Mouse (Mus musculus) cerebellum, adult (tissue): ENCODE measurements around the gene Snap25.

Source experiments
- ATAC-seq: cut with Nextera tagmentation; 2 replicates; pipeline ENCODE4 v1.9.2; 2017; ENCODE audit warnings: mild to moderate bottlenecking, moderate library complexity, mixed read lengths; ENCODE audit not compliant: insufficient number of reproducible peaks, low FRiP score, low TSS enrichment

Gene Snap25

GRCm38 (mm10) chr2:136713299-136713758 is at the start of gene Snap25:
TSS of gene Snap25 (plus strand) at chr2:136713453.
- peak; percentile 81 for ATAC-seq

- ATAC-seq = no peak
These were observed 46.3 kb upstream of the Snap25 start for GRCm38 (mm10) chr2:136666951-136667350.

DNA sequence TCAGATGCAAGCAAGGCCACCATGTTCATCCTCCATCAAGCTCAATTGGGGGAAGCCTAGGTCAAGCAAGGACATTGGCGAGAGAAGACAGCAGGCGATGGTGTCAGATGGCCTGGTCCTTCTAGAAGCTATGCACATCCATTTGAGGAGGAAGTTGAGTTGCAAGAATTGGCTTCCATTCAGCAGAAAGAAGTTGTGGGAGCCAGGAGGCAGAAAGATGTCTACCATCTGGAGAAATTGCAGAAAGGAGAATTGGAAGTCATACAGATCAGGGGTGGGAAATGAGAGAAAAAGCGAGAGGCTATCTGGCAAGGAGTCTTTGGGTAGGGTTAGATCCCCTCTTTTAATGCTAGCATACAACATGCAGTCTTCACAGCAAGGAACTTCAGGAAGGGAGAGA is 44.1 kb upstream of the Snap25 start:
- ATAC-seq = no peak

DNA sequence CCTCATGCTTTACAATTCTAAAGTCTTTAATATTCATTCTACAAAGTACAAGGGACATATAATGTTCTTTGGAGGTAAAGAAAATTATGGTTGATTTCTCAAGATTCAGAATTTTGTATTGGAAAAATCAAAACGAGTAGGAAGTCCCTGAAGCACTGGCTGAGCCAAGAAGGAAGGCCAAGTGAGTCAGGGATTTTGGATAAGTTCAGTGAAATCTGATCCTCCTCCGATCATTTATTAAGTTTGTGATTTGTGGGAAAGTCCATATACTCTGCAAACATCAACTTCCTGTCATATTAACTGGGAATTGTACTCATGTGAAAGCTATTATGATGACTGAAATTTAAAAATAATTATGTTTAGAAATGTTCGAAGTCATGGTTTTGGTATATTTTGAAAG is 43.6 kb upstream of the Snap25 start:
- no peak for ATAC-seq

DNA sequence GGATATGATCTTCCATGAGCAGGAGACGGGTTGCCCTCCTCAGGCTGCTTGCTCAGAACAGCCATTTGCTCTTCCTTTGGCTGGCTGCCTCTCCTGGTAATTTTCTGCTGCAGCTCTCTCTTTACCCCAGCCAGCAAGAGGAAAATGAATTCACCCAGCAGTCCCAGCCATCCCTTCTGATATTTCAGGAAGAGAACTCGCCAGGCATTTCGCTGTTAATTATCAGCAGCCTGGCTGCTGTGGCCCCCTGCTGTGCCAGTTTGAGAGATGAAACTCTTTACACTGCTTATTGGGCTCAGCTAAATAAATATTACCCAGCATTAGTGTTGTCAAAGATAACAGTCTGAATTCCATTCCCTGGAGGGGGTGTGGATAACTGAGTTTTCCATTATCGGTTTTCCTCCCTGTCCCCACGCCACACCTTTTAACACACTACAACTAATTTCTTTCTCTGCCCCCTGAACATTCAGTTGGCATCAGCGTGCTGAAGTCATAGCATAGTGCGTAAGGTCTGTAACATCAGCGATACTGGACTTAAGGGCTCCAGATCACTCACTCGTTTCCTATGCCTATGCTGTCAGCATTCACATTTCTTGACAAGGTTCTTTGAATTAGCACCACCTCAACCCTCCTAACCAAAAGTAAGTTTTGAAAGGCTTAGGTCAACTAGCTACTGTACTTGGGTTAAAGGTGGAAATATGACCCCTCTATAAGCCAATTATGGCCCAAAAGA is 42.5 kb upstream of the Snap25 start:
- peak; percentile 86 for ATAC-seq

DNA sequence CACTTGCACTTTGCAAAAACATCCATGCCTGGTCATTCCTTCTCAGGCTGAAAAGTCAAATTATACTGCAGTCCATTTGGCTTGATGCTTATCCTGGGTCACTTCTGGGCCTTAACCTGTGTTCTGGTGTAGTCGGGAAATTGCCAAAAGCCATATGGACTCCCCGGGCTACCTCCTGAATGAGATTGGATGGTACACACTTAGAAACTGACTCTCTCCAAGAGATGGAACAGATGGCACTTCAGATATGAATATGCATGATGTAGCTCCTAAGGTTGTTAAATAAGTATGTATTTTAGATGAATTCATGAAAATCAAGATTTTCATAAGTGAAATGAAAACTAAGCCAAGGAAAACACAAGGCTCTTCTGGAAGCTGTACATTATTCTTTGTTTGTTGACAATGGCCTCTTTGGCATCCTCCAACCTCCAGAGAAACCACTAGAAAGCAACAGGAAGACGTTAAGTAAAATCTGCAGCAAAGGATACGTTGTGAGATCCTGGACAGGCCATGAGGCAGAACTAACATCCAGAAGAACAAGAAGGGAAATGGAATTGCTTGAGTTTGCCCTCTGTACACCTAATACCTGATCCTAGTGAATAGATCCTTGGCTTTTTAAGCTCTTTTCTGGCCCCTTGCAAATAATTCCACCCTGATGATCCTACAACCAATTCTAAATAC is 39.0 kb upstream of the Snap25 start:
- ATAC-seq = peak; percentile 57; the same call in 1 of the 2 replicates

GRCm38 (mm10) chr2:136676196-136676595 is 37.1 kb upstream of the Snap25 start:
- no peak for ATAC-seq

- ATAC-seq = no peak
These were observed 36.3 kb upstream of the Snap25 start for GRCm38 (mm10) chr2:136676918-136677445.

DNA sequence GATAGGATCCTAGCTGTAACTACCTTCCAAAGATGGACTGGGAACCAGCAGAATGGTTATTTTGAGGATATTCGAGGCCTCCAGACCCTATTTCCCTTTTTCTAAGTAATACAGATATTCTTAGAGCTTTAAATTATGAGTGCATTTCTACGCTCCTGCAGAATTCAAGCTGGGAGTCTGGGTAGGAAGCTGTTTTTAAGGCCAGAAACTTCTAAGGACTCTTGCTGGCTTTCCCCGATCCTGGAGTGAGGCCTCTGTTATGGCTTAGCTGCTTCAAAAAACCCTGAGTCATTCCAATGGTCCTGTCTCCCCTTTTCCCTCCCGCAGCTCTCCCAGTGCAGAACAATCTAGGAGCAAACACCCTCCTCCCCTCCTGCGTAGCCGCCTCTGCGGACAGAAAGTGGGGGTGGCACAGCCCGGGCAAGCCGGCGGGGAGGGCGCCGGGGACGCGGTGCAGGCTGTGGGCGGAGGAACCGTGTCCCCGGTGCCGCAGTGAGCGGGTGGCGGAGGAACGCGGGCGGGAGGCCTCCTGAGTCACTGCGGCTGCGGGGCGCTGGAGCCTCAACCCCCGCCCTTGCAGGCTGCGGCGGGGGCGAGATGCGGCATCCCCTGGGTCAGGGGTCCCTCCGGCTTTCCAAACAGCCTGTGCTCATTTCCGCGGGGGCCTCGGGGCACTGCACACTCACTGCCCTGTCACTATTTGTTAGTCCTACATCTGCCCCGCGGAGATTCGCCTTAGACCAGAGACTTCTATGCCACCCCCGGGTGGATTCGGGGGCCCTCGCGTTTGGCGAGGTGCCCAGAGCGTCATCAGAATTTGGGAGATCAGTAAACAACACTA is 34.7 kb upstream of the Snap25 start:
- ATAC-seq = peak; percentile 82

DNA sequence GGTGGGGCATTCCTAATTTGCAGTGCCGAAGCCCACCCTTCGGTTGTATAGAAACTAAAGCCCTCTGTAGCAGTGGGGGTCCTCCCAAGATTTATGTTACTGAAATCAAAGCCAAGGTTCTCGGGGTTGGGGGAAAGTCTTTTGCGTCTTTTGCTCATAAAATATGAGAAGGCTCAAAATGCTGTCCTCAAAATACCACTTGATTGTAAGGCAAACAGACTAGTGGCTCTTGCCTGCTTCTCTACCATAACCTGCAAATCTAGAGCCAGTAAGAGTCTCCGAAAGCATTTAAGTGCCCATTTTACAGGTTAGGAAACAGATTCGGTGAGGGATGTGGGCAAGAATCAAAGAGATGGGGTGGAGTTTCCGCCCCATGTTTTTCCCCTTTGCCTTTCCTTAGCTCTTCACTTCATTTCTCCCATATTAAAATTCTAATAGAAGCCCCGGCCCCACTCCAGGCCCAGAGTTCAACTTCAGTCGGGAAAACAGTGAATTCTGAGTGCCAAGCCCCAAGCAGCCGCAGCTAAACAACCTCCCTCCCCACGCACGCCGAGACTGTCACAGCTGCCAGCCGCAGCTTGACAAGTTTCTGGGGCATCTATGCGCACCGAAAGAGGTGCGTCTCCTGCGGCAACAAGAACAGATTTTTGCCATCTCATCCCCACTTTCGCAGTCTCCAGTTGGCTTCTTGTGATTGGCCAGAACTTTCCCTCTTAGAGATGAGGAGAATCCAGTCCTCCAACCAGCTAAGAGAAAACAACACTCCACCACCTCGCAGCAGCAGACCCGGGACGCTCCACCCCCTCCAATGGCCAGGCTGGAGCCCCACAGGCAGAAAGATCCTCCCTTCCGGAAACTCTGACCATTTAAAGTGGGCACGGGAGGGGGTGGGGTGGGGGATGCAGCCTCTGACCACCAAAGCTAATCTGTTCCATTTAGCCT is 33.7 kb upstream of the Snap25 start:
- peak; percentile 87 for ATAC-seq

GRCm38 (mm10) chr2:136682146-136682860 is 30.9 kb upstream of the Snap25 start:
- no peak for ATAC-seq

DNA sequence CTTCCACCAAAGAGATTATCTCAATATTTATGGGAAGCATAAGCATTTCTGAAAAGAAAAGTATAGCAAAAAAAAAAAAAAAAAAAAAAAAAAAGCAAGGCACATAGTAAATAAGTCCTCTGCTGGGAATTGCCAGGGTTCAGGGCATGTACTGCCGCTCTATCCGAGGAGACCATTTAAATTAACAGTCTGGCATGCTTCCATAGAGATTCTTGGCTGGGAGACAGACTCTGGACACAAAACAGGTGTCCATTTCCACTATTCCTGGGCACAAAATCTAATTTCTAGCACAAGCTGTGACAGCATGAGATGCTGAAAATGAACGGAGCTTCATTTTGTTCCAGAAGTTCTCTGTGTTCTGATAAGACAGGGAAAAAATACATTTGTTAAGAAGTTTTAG is 27.1 kb upstream of the Snap25 start:
- ATAC-seq = peak; percentile 87

DNA sequence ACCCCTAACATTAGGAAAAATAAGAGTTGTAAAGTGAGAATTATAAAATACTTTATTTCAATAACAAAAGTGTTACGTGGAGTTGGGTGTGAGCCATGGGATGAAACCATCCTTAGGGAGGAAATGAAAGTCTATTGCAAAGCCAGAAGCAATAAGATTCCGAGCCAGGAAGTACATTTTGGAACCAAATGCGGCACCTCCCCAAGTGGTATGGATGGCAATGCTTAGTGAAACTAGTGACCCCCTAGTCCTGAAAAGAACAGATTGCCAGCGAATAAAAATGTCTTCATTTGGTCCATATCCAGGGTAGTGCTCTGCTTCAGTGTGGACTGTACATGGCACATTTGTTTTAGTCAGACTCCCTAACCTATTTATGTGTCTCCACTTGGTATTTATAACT is 25.9 kb upstream of the Snap25 start:
- ATAC-seq = no peak

DNA sequence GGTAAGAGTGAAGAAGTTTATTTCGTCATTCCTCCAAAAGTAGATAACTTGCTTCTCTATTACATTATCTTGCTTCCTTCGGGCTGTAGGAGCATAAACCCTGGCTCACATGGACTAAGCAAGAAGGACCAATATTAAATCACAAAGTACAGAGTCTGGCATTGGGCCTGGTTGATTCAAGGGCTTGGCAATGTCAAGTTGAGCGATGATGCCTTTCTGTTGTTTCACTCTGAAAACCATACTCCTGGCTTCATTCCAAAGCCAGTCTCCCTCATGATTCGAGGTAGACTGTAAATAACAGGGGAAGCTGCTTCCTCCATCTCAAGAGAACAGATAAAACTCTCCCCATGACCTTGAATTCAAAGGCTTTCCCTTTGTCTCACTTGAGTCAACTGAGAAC is 23.8 kb upstream of the Snap25 start:
- ATAC-seq = no peak

- ATAC-seq = no peak
These were observed 21.6 kb upstream of the Snap25 start for GRCm38 (mm10) chr2:136691681-136692080.

- ATAC-seq = peak; percentile 72
These were observed 13.6 kb upstream of the Snap25 start for GRCm38 (mm10) chr2:136699429-136700227.

DNA sequence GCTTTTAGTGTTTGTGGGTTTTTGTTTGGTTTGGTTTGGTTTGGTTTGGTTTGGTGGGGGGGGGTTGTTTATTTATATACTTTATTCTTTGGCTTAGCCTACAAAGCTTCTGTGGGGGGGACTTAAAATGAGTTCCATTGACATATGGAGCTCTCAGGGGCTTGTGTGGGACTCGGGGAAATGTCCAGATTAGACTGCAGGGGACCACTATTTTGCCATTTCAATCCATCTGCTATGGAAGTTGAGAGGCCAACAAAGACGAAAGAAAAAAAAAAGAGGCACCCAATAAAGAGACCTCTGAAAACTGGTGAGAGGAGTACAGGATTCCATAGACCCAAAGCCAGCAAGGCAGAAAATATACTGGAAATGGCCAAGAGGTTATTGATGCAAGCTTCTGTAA is 9.9 kb upstream of the Snap25 start:
- ATAC-seq = peak; percentile 80

DNA sequence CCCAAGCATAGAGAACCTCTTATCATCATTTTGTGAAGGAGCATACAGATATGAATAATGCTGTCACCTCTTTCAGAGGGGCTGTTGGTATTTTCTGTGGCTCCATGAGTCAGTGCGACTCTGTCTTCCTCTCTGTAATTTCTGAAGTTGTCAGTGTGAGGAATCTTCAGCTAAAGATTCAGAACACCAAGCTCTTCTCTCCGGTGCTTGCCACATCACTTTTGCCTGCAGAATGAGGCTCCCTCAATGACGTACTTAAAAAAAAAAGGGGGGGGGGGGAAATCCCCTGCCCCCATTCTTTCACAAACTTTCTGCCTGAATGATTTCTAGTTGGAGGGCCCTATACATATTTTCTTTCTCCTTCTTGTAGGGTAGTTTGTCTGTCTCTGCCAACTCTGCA is 2.1 kb upstream of the Snap25 start:
- no peak for ATAC-seq
